Mouse (Mus musculus) stomach, postnatal 0 days (tissue): ENCODE measurements around the gene Pygo1. TPM values are rescaled to one million over a fixed set of nuclear protein-coding genes. Genes with fewer than 3 reads are reported as not detected.

ENCODE experiments used
- ATAC-seq: fragments of 200-750 bp; cut with Nextera tagmentation; 2 replicates; pipeline ENCODE4 v1.8.0; 2017; ENCODE audit not compliant: low FRiP score, low TSS enrichment
- DNase-seq: peaks from one replicate; pipeline ENCODE4 v3.0.0-alpha.2; 2016; ENCODE audit warnings: low spot score
- H3K27ac ChIP-seq: fragments of 300-500 bp; sonication (generic); replicated peaks from 2 replicates; pipeline ENCODE4 v1.5.1; 2014; ENCODE audit warnings: mild to moderate bottlenecking, control low read depth
- H3K27me3 ChIP-seq: fragments of 300-500 bp; sonication (generic); 2 replicates; pipeline ENCODE4 v1.6.1; 2014; ENCODE audit warnings: low read length; ENCODE audit not compliant: control insufficient read depth, insufficient read depth
- H3K36me3 ChIP-seq: fragments of 300-500 bp; sonication (generic); 2 replicates; pipeline ENCODE4 v1.6.1; 2014; ENCODE audit warnings: low read length, mixed read lengths; ENCODE audit not compliant: control insufficient read depth, insufficient read depth
- H3K4me1 ChIP-seq: fragments of 300-500 bp; sonication (generic); replicated peaks from 2 replicates; pipeline ENCODE4 v1.6.1; 2014; ENCODE audit warnings: antibody characterized with exemption; ENCODE audit not compliant: control insufficient read depth, insufficient read depth
- H3K4me2 ChIP-seq: fragments of 300-500 bp; sonication (generic); replicated peaks from 2 replicates; pipeline ENCODE4 v1.6.1; 2014; ENCODE audit warnings: low read depth, mild to moderate bottlenecking, control low read depth, moderate library complexity
- H3K4me3 ChIP-seq: fragments of 300-500 bp; sonication (generic); 2 replicates; pipeline ENCODE4 v1.5.1; 2014; ENCODE audit warnings: low read depth, low read length, control low read depth
- H3K9ac ChIP-seq: fragments of 300-500 bp; sonication (generic); 2 replicates; pipeline ENCODE4 v1.6.1; 2014; ENCODE audit warnings: mild to moderate bottlenecking, low read length, control low read depth, mixed read lengths
- H3K9me3 ChIP-seq: fragments of 300-500 bp; sonication (generic); 2 replicates; pipeline ENCODE4 v1.6.1; 2016; ENCODE audit warnings: low read length; ENCODE audit not compliant: control insufficient read depth
- CTCF ChIP-seq: IDR thresholded peaks from 2 replicates; pipeline ENCODE4 v1.5.1; 2016; ENCODE audit warnings: antibody characterized with exemption, low read depth, mild to moderate bottlenecking, moderate library complexity
- EP300 ChIP-seq: optimal IDR thresholded peaks from 2 replicates; pipeline ENCODE3; 2016; ENCODE audit warnings: antibody characterized with exemption
- WGBS: fragments of 180-500 bp; shearing (Covaris S2); extraction: QIAGEN DNeasy Blood & Tissue Kit; methylation state at CpG from one replicate; pipeline ENCODE4 v1.1.7; 2014; 5-methylcytosine and 5-hydroxymethylcytosine counted together
- polyA plus RNA-seq: library from polyadenylated mRNA; unstranded; fragments of >200 nt; fragmentation: Nextera tagmentation; extraction: Ambion mirVana; gene quantifications from 2 replicates; pipeline ENCODE4 v1.2.1, GENCODE M21; 2015

The Pygo1 gene
- polyA plus RNA-seq = 1.1 and 1.4 TPM in 2 replicates

DNA sequence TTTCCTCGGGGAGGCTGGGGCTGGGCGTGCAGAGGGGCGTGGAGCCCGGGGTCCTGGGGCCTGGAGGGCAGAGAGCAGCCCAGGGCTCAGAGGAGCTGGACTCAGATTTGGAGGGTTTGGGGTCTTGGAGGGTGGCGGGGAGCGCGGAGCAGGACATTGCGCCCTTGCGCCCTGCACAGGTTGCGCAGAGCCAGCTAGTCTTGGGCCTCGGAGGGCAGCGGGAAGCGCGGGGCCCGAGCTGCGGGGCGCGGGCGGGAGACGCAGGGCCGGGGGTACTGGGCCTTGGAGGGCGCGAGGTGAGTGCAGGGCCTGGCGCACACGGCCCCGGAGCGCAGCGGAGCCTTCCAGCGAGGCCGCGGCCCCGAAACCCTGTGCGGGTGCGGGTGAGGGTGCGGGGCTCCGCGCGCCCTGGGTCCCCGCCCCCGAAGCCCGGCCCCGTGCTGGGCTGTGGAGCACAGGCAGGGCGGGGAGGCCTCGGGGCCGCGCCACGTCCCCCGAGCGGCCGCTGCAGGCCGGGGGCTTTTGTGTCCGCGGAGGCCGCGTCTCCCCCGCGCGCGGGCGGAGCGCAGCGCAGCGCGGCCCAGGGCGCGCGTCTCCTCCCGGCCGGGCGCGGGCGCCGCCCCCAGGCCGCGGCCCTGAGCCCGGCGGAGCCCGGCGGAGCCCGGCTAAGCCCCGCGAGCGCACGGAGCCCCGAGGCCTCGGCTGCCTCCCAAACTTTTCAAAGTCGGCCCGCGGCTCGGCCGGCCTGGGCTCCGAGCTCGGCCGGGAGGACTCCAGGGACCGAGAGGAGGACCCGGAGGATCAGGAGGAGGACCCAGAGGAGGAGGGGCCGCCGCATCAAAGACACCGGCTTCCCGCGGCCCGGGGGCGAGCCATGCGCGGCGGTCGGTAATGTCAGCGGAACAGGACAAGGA is at the start of gene Pygo1:
Pygo1 (plus strand) TSS at position 625 of the 914 bp plus-strand sequence.
- Histone ChIP-seq H3K9ac (peak within 1 kb of the TSS; percentile 84), H3K9me3 (no peaks in the 10 kb centered on the region), H3K36me3 (no peaks in the 10 kb centered on the region), H3K4me2 (peak within 1 kb of the TSS; percentile 85), H3K27me3 (no peaks in the 10 kb centered on the region), H3K4me1 (no peaks in the 10 kb centered on the region), H3K4me3 (peak within 1 kb of the TSS; percentile 68), H3K27ac (peak within 1 kb of the TSS; percentile 86)
- peak; percentile 34 for DNase-seq
- TF ChIP-seq EP300 = no peak
- TF ChIP-seq CTCF = no peak
- ATAC-seq = peak; percentile 77
- WGBS = under 1% methylated on average over 88 of the region's 108 CpGs

DNA sequence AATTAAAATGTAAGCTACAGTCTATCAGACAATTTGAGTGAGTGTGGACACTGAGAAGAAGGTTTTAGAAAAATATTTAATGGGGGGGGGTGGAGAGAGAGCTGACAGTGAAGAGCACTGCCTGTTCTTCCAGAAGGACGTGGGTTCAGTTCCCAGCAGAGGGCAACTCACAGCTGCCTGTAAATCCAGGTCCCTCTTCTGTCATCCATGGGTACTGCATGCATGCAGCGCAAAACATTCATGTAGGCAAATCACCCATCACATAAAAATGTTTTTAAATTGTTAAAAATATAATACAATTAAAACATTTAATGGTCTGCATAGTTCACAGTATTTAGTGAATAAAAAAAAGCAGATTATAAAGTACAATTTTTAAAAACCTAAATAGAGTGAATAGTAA is 49.6 kb upstream of the Pygo1 start:
- WGBS = 85% methylated on average over 2 of the region's 2 CpGs
- no peaks in the 10 kb centered on the region for H3K9me3 ChIP-seq
- TF ChIP-seq EP300 (no peak), CTCF (peak; percentile 46)
- ATAC-seq (no peak), DNase-seq (no peak)
- H3K4me2 ChIP-seq = no peak overlapping the region
- no peak overlapping the region for H3K27ac ChIP-seq
- H3K27me3 ChIP-seq = no peaks in the 10 kb centered on the region
- peaks cover 4% of the 10 kb centered on the region; the same call in 1 of the 2 replicates for H3K4me1 ChIP-seq
- H3K4me3 ChIP-seq = no peak overlapping the region
- H3K36me3 ChIP-seq = no peaks in the 10 kb centered on the region
- no peak overlapping the region for H3K9ac ChIP-seq

DNA sequence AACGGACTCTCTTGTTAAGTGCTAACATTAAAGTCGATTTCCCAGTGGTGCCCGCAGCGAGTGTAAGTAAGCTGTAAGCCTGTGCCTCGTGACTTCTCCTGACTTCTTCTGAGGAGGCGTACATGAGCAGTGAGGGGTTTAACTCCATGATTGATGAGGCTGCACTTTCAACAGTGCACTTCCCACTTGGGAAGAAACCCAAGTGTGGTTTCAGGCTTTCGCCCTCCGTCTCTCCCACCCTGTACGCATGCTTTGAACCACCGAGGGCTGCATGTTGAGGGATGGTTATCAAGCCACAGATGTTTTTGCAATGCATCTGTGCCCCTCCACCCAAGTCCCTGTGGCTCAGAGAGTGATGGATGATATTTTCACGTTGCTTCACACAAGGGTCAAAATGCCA is 47.5 kb upstream of the Pygo1 start:
- no peak overlapping the region for H3K4me3 ChIP-seq
- H3K27ac ChIP-seq = no peak overlapping the region
- H3K27me3 ChIP-seq = no peaks in the 10 kb centered on the region
- no peak overlapping the region for H3K9ac ChIP-seq
- ATAC-seq (no peak; the same call in 1 of the 2 replicates), DNase-seq (no peak)
- TF ChIP-seq CTCF (no peak), EP300 (no peak)
- H3K36me3 ChIP-seq = no peaks in the 10 kb centered on the region
- WGBS = 27% methylated on average over 11 of the region's 11 CpGs
- peaks cover 4% of the 10 kb centered on the region; the same call in 1 of the 2 replicates for H3K4me1 ChIP-seq
- H3K9me3 ChIP-seq = no peaks in the 10 kb centered on the region
- 0 out of 2 replicates have a peak overlapping the region, but pooled peaks have one; percentile 8 for H3K4me2 ChIP-seq

- Histone ChIP-seq H3K4me3 (no peak overlapping the region), H3K9me3 (no peaks in the 10 kb centered on the region), H3K9ac (no peak overlapping the region), H3K27ac (no peak overlapping the region), H3K4me1 (peaks cover 4% of the 10 kb centered on the region; the same call in 1 of the 2 replicates), H3K36me3 (no peaks in the 10 kb centered on the region), H3K4me2 (no peak overlapping the region; the same call in 1 of the 2 replicates), H3K27me3 (no peaks in the 10 kb centered on the region)
- ATAC-seq (no peak), DNase-seq (no peak)
- WGBS = 41% methylated on average over 6 of the region's 6 CpGs
- TF ChIP-seq CTCF (no peak), EP300 (no peak)
These were observed 46.8 kb upstream of the Pygo1 start for GRCm38 (mm10) chr9:72878656-72879055.

DNA sequence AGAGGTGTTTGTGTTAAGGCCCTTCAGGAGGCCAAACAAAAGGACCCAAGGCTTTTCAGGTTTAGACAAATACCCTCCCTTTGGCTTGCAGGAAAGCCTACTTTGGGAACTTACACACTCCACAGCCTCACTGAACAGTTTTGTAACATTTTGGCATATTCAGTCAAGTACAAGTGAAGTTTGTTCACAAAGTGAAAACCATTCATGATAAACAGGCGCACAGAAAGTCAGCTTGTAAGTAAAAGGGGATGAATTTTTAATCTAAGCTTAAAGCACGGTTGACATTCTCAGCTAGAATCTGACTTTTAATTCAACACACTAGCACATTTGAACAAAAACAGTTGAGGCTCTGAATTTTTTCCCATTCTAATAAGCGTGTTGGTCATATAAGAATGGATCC is 45.8 kb upstream of the Pygo1 start:
- ATAC-seq = no peak
- Histone ChIP-seq H3K9me3 (no peaks in the 10 kb centered on the region), H3K27me3 (no peaks in the 10 kb centered on the region), H3K4me2 (no peak overlapping the region), H3K4me1 (peaks cover 4% of the 10 kb centered on the region; the same call in 1 of the 2 replicates), H3K4me3 (no peak overlapping the region), H3K27ac (no peak overlapping the region), H3K9ac (no peak overlapping the region), H3K36me3 (no peaks in the 10 kb centered on the region)
- DNase-seq = no peak
- WGBS = 65% methylated on average over 3 of the region's 3 CpGs
- TF ChIP-seq EP300 (no peak), CTCF (no peak)
